Mouse (Mus musculus) cerebellum, adult 9-11 months (tissue): ENCODE data around the gene Cfap45.

Experiments
- DNase-seq: peaks from one replicate; pipeline ENCODE4 v3.0.0; 2022

Gene Cfap45

GRCm38 (mm10) chr1:172566131-172566530 lies 45.5 kb downstream of the Cfap45 start:
- DNase-seq, result no peak

GRCm38 (mm10) chr1:172567758-172568157 lies 47.2 kb downstream of the Cfap45 start:
- no peak for DNase-seq

- no peak for DNase-seq
Observed at GRCm38 (mm10) chr1:172580116-172580515, 59.5 kb downstream of the Cfap45 start.

GRCm38 (mm10) chr1:172582436-172582835 lies 61.8 kb downstream of the Cfap45 start:
- no peak for DNase-seq

GRCm38 (mm10) chr1:172584271-172584670 lies 63.7 kb downstream of the Cfap45 start:
- no peak for DNase-seq

- no peak for DNase-seq
Observed at GRCm38 (mm10) chr1:172585026-172585425, 64.4 kb downstream of the Cfap45 start.

GRCm38 (mm10) chr1:172585612-172586567 lies 65.3 kb downstream of the Cfap45 start:
- DNase-seq, result no peak

GRCm38 (mm10) chr1:172590385-172590784 lies 69.8 kb downstream of the Cfap45 start, which contains the start of gene Slamf8:
Gene Slamf8, minus strand, starts transcription at chr1:172590568.
- DNase-seq, result no peak

GRCm38 (mm10) chr1:172593321-172593720 lies 72.7 kb downstream of the Cfap45 start:
- no peak for DNase-seq

GRCm38 (mm10) chr1:172593956-172594355 lies 73.4 kb downstream of the Cfap45 start:
- DNase-seq, result no peak

- no peak for DNase-seq
Observed at GRCm38 (mm10) chr1:172594495-172594894, 73.9 kb downstream of the Cfap45 start.
